Mouse (Mus musculus): ENCODE results near the gene Pp2d1. TPM values are rescaled to one million over a fixed set of nuclear protein-coding genes. Genes with fewer than 3 reads are reported as not detected.

The Pp2d1 gene
- polyA plus RNA-seq, 1 experiment from 2014 or later: 0.33 TPM

DNA sequence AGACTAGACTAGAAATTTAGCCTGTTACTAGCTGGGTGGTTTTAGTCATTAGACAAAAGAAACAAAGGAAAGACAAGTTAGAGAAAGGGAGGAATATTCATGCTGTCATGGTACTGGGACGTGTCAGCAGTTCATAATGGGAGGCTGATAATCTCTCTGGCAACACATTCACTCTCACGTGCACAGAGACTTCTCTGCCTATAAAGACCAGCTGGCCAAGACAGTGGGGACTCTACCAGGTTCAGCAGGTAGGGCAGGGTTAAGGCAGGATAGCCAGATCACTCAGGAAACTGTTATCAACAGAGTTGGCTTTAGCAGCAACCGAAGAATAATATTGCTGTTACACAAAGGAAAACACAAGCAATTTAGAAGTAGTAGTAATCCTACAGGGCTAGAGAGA is 18.2 kb upstream of the Pp2d1 start:
- WGBS (ENCODE audit: insufficient replicate concordance): 42% methylated on average over 3 of the region's 3 CpGs
- Histone ChIP-seq H3K4me2 (no peak overlapping the region), H3K9ac (ENCODE audit: low read depth, low read length) (no peak overlapping the region), H3K36me3 (ENCODE audit: control insufficient read depth, insufficient read depth, low read length) (no peaks in the 10 kb centered on the region), H3K4me1 (ENCODE audit: control insufficient read depth, insufficient read depth, low read length) (no peaks in the 10 kb centered on the region), H3K27me3 (ENCODE audit: control insufficient read depth, insufficient read depth, low read length) (no peaks in the 10 kb centered on the region), H3K9me3 (replicated peaks; ENCODE audit: control insufficient read depth, low read length) (no peaks in the 10 kb centered on the region), H3K27ac (ENCODE audit: low read depth, low read length) (no peak overlapping the region), H3K4me3 (ENCODE audit: low read depth, low read length) (no peak overlapping the region)
- ATAC-seq (replicated peaks; ENCODE audit: insufficient number of reproducible peaks, low FRiP score, low TSS enrichment): no peak

DNA sequence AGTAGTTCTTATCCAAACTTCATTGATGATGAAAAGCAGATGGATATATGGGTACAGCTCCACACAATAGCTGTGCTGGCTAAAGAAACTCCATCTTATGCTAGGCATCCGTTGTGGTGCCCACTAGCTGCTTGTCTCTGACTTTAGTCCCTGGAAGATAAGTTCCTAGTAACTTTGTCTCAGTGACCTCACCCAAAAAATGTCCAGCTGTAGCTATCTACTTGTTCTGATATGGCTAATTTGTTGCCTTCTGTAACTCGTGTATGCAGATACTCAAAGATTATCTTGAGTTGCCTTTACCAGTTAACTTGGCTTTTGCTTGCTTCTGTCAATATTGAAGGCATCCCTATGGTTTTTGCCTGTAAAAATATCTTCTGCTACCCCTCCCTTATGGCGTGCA is 15.6 kb upstream of the Pp2d1 start:
- H3K27me3 ChIP-seq (ENCODE audit: control insufficient read depth, insufficient read depth, low read length): no peaks in the 10 kb centered on the region
- H3K4me2 ChIP-seq: no peak overlapping the region
- H3K9me3 ChIP-seq (replicated peaks; ENCODE audit: control insufficient read depth, low read length): no peaks in the 10 kb centered on the region
- no peaks in the 10 kb centered on the region for H3K4me1 ChIP-seq (ENCODE audit: control insufficient read depth, insufficient read depth, low read length)
- no peak overlapping the region for H3K4me3 ChIP-seq (ENCODE audit: low read depth, low read length)
- 48% methylated on average over 3 of the region's 3 CpGs for WGBS (ENCODE audit: insufficient replicate concordance)
- no peak for ATAC-seq (replicated peaks; ENCODE audit: insufficient number of reproducible peaks, low FRiP score, low TSS enrichment)
- no peaks in the 10 kb centered on the region for H3K36me3 ChIP-seq (ENCODE audit: control insufficient read depth, insufficient read depth, low read length)
- H3K27ac ChIP-seq (ENCODE audit: low read depth, low read length): no peak overlapping the region
- H3K9ac ChIP-seq (ENCODE audit: low read depth, low read length): no peak overlapping the region

DNA sequence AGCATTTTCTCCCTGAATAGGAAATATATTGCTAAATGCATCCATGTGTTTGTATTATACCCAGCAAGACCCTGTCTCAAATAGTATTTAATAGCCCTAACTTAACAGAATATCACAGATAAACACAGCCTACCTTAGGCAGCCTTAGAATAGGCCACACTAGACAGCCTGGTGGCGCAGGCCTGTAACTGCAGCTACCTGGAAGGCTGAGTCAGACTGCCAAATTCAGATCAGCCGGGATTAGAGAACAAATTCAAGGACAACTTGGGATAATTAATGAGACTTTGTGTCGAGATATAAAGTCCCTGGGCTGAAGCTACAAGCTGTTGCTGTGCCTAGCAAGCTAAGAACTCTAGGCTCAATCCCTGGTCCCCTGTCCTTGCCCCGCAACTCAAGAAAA is 14.8 kb upstream of the Pp2d1 start:
- ATAC-seq (replicated peaks; ENCODE audit: insufficient number of reproducible peaks, low FRiP score, low TSS enrichment): no peak
- no peaks in the 10 kb centered on the region for H3K9me3 ChIP-seq (replicated peaks; ENCODE audit: control insufficient read depth, low read length)
- no peak overlapping the region for H3K27ac ChIP-seq (ENCODE audit: low read depth, low read length)
- H3K36me3 ChIP-seq (ENCODE audit: control insufficient read depth, insufficient read depth, low read length): no peaks in the 10 kb centered on the region
- WGBS (ENCODE audit: insufficient replicate concordance): 76% methylated on average over 4 of the region's 4 CpGs
- H3K4me1 ChIP-seq (ENCODE audit: control insufficient read depth, insufficient read depth, low read length): no peaks in the 10 kb centered on the region
- H3K9ac ChIP-seq (ENCODE audit: low read depth, low read length): no peak overlapping the region
- no peak overlapping the region for H3K4me3 ChIP-seq (ENCODE audit: low read depth, low read length)
- no peak overlapping the region for H3K4me2 ChIP-seq
- H3K27me3 ChIP-seq (ENCODE audit: control insufficient read depth, insufficient read depth, low read length): no peaks in the 10 kb centered on the region

DNA sequence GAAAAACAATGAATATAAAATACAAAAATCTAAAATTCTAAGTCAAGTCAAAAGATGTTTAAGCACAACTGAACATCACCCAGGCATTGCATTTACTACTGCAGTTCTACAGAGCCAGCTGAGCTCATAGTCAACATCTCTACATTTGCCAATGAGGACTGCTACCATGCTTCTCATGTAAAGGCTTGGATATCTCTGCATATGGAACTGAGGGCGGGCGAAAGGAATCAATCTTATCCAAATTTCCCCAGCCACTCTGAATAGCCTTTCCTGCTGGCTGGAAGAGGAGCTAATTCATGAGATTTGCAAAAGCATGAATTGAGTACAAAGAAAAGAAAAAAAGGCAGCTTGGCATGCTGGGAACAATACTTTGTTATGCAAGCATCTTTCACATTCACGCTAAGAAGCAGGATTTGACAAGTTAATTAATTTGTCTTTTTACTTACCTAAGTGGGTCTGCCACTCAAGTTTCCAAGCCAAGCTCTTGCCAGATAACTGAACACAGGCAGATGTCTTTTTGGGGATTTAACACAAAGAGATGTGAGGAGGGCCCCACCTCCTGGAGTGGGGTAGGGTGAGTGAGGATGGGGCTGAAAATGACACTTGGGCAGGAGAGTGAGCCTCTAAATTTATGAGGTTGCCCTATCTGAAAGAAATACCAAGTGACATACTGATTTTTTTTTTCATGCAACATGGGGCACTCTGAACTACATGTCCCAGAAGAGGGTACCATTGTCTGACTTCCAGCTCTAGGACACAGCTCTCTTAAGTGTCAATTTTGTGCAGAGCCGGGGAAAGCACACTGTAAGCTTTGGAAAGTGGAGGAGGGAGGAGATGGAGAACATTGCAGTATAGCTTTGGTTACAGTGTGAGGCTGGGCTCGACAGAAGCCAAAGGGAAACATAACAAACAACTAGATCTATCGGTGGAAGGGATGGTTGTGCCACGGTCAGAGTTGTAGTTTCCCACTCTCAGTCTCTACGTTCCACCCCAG is 12.4 kb upstream of the Pp2d1 start:
- H3K36me3 ChIP-seq (ENCODE audit: control insufficient read depth, insufficient read depth, low read length): no peaks in the 10 kb centered on the region
- WGBS (ENCODE audit: insufficient replicate concordance): 69% methylated on average over 8 of the region's 8 CpGs
- no peak overlapping the region for H3K27ac ChIP-seq (ENCODE audit: low read depth, low read length)
- no peak overlapping the region for H3K4me3 ChIP-seq (ENCODE audit: low read depth, low read length)
- no peaks in the 10 kb centered on the region for H3K4me1 ChIP-seq (ENCODE audit: control insufficient read depth, insufficient read depth, low read length)
- no peaks in the 10 kb centered on the region for H3K27me3 ChIP-seq (ENCODE audit: control insufficient read depth, insufficient read depth, low read length)
- H3K9ac ChIP-seq (ENCODE audit: low read depth, low read length): no peak overlapping the region
- ATAC-seq (replicated peaks; ENCODE audit: insufficient number of reproducible peaks, low FRiP score, low TSS enrichment): no peak
- no peak overlapping the region for H3K4me2 ChIP-seq
- no peaks in the 10 kb centered on the region for H3K9me3 ChIP-seq (replicated peaks; ENCODE audit: control insufficient read depth, low read length)

DNA sequence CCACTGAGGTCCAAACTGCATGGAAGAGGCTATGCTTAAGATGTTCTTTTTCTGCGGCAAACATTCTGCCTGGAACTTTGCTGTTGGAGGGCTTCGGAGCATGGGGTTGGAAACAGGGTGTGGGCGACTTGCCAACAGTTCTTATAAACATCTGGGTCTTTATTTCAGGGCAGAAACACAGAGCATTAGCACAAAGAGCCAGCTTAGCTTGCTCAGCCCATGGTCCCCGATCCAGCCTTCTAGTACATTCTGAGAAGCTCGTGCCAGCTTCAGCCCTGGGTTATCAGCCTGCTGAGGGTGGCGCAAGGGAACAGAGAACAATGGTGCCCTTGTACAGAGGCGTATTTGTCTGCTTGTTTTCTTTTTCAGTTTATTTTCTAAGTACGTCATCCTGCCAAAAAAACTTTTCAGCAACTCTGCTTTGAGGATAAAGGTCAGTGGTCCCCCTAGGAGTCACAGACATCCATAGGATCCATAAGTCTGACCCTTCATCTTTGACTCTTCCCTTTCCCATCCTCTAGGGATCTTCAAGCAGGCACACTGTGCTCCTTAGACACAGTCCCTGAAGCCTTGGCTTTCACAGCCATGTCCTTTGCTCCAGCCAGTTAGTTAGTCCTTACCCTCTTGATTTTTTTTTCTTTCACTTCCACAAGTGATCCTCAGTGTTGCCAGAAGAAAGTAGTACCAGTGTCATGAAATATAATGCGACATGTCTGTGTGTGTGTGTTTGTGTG is 4.5 kb upstream of the Pp2d1 start:
- Histone ChIP-seq H3K27ac (ENCODE audit: low read depth, low read length) (no peak overlapping the region), H3K36me3 (ENCODE audit: control insufficient read depth, insufficient read depth, low read length) (no peaks in the 10 kb centered on the region), H3K9ac (ENCODE audit: low read depth, low read length) (no peak overlapping the region), H3K4me3 (ENCODE audit: low read depth, low read length) (no peak overlapping the region), H3K4me2 (no peak overlapping the region), H3K27me3 (ENCODE audit: control insufficient read depth, insufficient read depth, low read length) (no peaks in the 10 kb centered on the region), H3K4me1 (ENCODE audit: control insufficient read depth, insufficient read depth, low read length) (no peaks in the 10 kb centered on the region), H3K9me3 (replicated peaks; ENCODE audit: control insufficient read depth, low read length) (no peaks in the 10 kb centered on the region)
- ATAC-seq (replicated peaks; ENCODE audit: insufficient number of reproducible peaks, low FRiP score, low TSS enrichment): no peak
- WGBS (ENCODE audit: insufficient replicate concordance): 63% methylated on average over 9 of the region's 9 CpGs

DNA sequence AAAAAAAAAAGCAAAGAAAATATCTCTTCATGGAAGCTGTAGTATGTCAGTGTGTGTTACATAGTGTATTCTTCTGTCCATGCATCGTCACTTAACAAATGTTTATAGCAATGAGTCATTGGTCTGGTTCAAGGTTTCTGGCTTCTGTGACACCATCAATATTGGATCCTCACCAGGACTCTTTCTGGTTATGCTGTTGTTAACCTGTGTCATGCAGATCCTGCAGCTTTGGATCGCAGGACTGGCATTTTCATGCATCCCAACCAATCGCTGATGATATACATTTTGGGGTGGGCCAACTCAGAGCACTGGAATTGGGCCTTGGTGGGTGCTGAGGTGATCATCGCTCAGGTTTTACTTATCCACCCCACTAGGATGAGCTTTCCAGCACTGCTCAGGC is 3.3 kb upstream of the Pp2d1 start:
- Histone ChIP-seq H3K4me2 (no peak overlapping the region), H3K36me3 (ENCODE audit: control insufficient read depth, insufficient read depth, low read length) (no peaks in the 10 kb centered on the region), H3K9me3 (replicated peaks; ENCODE audit: control insufficient read depth, low read length) (no peaks in the 10 kb centered on the region), H3K4me3 (ENCODE audit: low read depth, low read length) (no peak overlapping the region), H3K9ac (ENCODE audit: low read depth, low read length) (no peak overlapping the region), H3K4me1 (ENCODE audit: control insufficient read depth, insufficient read depth, low read length) (no peaks in the 10 kb centered on the region), H3K27me3 (ENCODE audit: control insufficient read depth, insufficient read depth, low read length) (no peaks in the 10 kb centered on the region), H3K27ac (ENCODE audit: low read depth, low read length) (no peak overlapping the region)
- ATAC-seq (replicated peaks; ENCODE audit: insufficient number of reproducible peaks, low FRiP score, low TSS enrichment): no peak
- 89% methylated on average over 4 of the region's 4 CpGs for WGBS (ENCODE audit: insufficient replicate concordance)

DNA sequence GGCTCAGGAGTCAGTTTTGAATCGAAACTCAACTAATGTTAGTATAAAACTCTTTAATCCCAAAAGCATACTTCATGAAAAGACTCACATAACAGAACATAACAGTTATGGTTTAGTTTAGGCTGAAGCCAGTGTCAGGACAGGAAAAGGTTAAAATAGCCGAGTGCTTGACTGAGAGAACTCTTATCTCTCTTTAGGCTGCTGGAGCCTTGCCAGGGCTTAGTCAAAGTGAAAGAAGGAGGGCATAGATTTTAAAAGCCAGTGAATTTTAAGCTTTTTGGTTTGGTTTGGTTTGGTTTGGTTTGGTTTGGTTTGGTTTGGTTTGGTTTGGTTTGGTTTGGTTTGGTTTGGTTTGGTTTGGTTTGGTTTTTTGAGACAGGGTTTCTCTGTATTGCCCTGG is 6.8 kb downstream of the Pp2d1 start:
- Histone ChIP-seq H3K36me3 (ENCODE audit: control insufficient read depth, insufficient read depth, low read length) (no peaks in the 10 kb centered on the region), H3K27ac (ENCODE audit: low read depth, low read length) (no peak overlapping the region), H3K4me2 (no peak overlapping the region), H3K27me3 (ENCODE audit: control insufficient read depth, insufficient read depth, low read length) (no peaks in the 10 kb centered on the region), H3K9me3 (replicated peaks; ENCODE audit: control insufficient read depth, low read length) (no peaks in the 10 kb centered on the region), H3K9ac (ENCODE audit: low read depth, low read length) (no peak overlapping the region), H3K4me1 (ENCODE audit: control insufficient read depth, insufficient read depth, low read length) (no peaks in the 10 kb centered on the region), H3K4me3 (ENCODE audit: low read depth, low read length) (no peak overlapping the region)
- ATAC-seq (replicated peaks; ENCODE audit: insufficient number of reproducible peaks, low FRiP score, low TSS enrichment): no peak
- 37% methylated on average over 2 of the region's 2 CpGs for WGBS (ENCODE audit: insufficient replicate concordance)

DNA sequence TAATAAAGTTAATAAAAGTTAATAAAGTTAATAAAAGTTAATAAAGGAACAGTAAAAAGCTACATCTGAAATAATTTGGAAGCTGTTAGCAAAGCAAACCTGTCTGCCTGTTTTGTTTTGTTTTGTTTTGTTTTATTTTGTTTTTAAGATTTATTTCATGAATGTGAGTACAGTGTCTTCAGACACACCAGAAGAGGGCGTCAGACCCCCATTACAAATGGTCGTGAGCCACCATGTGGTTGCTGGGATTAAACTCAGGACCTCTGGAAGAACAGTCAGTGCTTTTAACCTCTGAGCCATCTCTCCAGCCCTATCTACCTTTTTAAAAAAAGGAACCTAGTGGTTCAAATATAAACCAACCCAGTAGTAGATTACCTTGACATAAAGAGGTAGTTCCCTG is 8.1 kb downstream of the Pp2d1 start:
- no peak overlapping the region for H3K9ac ChIP-seq (ENCODE audit: low read depth, low read length)
- no peaks in the 10 kb centered on the region for H3K4me1 ChIP-seq (ENCODE audit: control insufficient read depth, insufficient read depth, low read length)
- H3K36me3 ChIP-seq (ENCODE audit: control insufficient read depth, insufficient read depth, low read length): no peaks in the 10 kb centered on the region
- no peaks in the 10 kb centered on the region for H3K27me3 ChIP-seq (ENCODE audit: control insufficient read depth, insufficient read depth, low read length)
- 51% methylated on average over 2 of the region's 2 CpGs for WGBS (ENCODE audit: insufficient replicate concordance)
- H3K4me2 ChIP-seq: no peak overlapping the region
- no peak overlapping the region for H3K4me3 ChIP-seq (ENCODE audit: low read depth, low read length)
- H3K27ac ChIP-seq (ENCODE audit: low read depth, low read length): no peak overlapping the region
- H3K9me3 ChIP-seq (replicated peaks; ENCODE audit: control insufficient read depth, low read length): no peaks in the 10 kb centered on the region
- no peak for ATAC-seq (replicated peaks; ENCODE audit: insufficient number of reproducible peaks, low FRiP score, low TSS enrichment)
